Mouse (Mus musculus) MEL (cell line): ENCODE results near the gene Gm20708. TPM values are rescaled to one million over a fixed set of nuclear protein-coding genes. Genes with fewer than 3 reads are reported as not detected.

Source experiments
- DNase-seq: peaks from one replicate; pipeline ENCODE4 v3.0.0; 2011; ENCODE audit warnings: low read depth, low spot score
- H3K27ac ChIP-seq: 2 replicates; pipeline ENCODE4 v1.5.1; 2012; ENCODE audit warnings: low read depth, mild to moderate bottlenecking, control low read depth, low read length, moderate library complexity; ENCODE audit not compliant: control insufficient read depth
- H3K27me3 ChIP-seq, 2 experiments: fragments of 150-350 bp in 1 of 2; sonication (generic) in 1 of 2; 2 replicates each; pipeline ENCODE4 v1.6.1; 2012; ENCODE audit warnings: low read length in 2 of 2, mild to moderate bottlenecking in 2 of 2, improper control_type of control experiment in 1 of 2, moderate library complexity in 1 of 2; ENCODE audit not compliant: insufficient read depth in 2 of 2, control insufficient read depth in 1 of 2
- H3K36me3 ChIP-seq, 2 experiments: 2 replicates each; pipeline ENCODE4 v1.6.1; 2012 to 2014; ENCODE audit warnings: low read length in 2 of 2, improper control_type of control experiment in 1 of 2, inconsistent platforms in 1 of 2, mild to moderate bottlenecking in 1 of 2; ENCODE audit not compliant: insufficient read depth in 2 of 2, control insufficient read depth in 1 of 2
- H3K4me1 ChIP-seq, 2 experiments: fragments of 150-350 bp in 1 of 2; sonication (generic) in 1 of 2; 2 replicates each; pipeline ENCODE4 v1.6.1; 2012; ENCODE audit warnings: low read length in 2 of 2, improper control_type of control experiment in 1 of 2, mild to moderate bottlenecking in 1 of 2; ENCODE audit not compliant: insufficient read depth in 2 of 2, control insufficient read depth in 1 of 2
- H3K4me3 ChIP-seq, 2 experiments: fragments of 150-350 bp in 1 of 2; sonication (generic) in 1 of 2; 2 replicates each; pipeline ENCODE4 v1.5.1; 2012; ENCODE audit warnings: low read depth in 2 of 2, low read length in 2 of 2, mild to moderate bottlenecking in 2 of 2, moderate library complexity in 2 of 2, control low read depth in 1 of 2, improper control_type of control experiment in 1 of 2; ENCODE audit not compliant: control insufficient read depth in 1 of 2, insufficient read depth in 1 of 2
- H3K79me2 ChIP-seq: 2 replicates; pipeline ENCODE4 v1.6.1; 2012; ENCODE audit warnings: mild to moderate bottlenecking, low read length, moderate library complexity; ENCODE audit not compliant: control insufficient read depth, poor library complexity, insufficient read depth
- H3K9ac ChIP-seq: 2 replicates; pipeline ENCODE4 v1.6.1; 2012; ENCODE audit warnings: low read depth, mild to moderate bottlenecking, control low read depth, low read length, moderate library complexity; ENCODE audit not compliant: control insufficient read depth, poor library complexity, severe bottlenecking
- H3K9me3 ChIP-seq: fragments of 150-350 bp; sonication (generic); replicated peaks from 2 replicates; pipeline ENCODE4 v1.6.1; 2012; ENCODE audit warnings: mild to moderate bottlenecking, low read length, improper control_type of control experiment, moderate library complexity; ENCODE audit not compliant: insufficient read depth
- BHLHE40 ChIP-seq: IDR thresholded peaks from 2 replicates; pipeline ENCODE4 v1.6.1; 2012; ENCODE audit warnings: low read depth, mild to moderate bottlenecking, inconsistent platforms, low read length, improper control_type of control experiment, borderline replicate concordance
- CHD1 ChIP-seq: IDR thresholded peaks from 2 replicates; pipeline ENCODE4 v1.6.1; 2012; ENCODE audit warnings: low read depth, mild to moderate bottlenecking, inconsistent platforms, low read length, improper control_type of control experiment
- E2F4 ChIP-seq: IDR thresholded peaks from 2 replicates; pipeline ENCODE4 v1.6.1; 2011; ENCODE audit warnings: low read depth, low read length, improper control_type of control experiment, borderline replicate concordance
- ETS1 ChIP-seq: IDR thresholded peaks from 2 replicates; pipeline ENCODE4 v1.6.1; 2012; ENCODE audit warnings: low read depth, mild to moderate bottlenecking, inconsistent platforms, low read length, improper control_type of control experiment, moderate library complexity
- GABPA ChIP-seq: IDR thresholded peaks from 2 replicates; pipeline ENCODE4 v1.6.1; 2012; ENCODE audit warnings: low read depth, mild to moderate bottlenecking, inconsistent platforms, low read length, improper control_type of control experiment, moderate library complexity
- HCFC1 ChIP-seq: IDR thresholded peaks from 2 replicates; pipeline ENCODE4 v1.6.1; 2012; ENCODE audit warnings: low read depth, mild to moderate bottlenecking, inconsistent platforms, low read length, improper control_type of control experiment, moderate library complexity
- MAZ ChIP-seq: IDR thresholded peaks from 2 replicates; pipeline ENCODE4 v1.6.1; 2012; ENCODE audit warnings: low read depth, mild to moderate bottlenecking, inconsistent platforms, low read length, improper control_type of control experiment
- MXI1 ChIP-seq: IDR thresholded peaks from 2 replicates; pipeline ENCODE4 v1.6.1; 2011; ENCODE audit warnings: mild to moderate bottlenecking, low read depth, low read length, improper control_type of control experiment
- NRF1 ChIP-seq: IDR thresholded peaks from 2 replicates; pipeline ENCODE4 v1.6.1; 2014; ENCODE audit warnings: low read depth, mild to moderate bottlenecking, inconsistent platforms, low read length, improper control_type of control experiment, moderate library complexity; ENCODE audit not compliant: poor library complexity, insufficient read depth, severe bottlenecking
- POLR2AphosphoS5 ChIP-seq: IDR thresholded peaks from 2 replicates; pipeline ENCODE4 v1.6.1; 2012; ENCODE audit warnings: low read depth, borderline replicate concordance, mild to moderate bottlenecking, inconsistent platforms, low read length, moderate library complexity, mixed read lengths
- SMC3 ChIP-seq: IDR thresholded peaks from 2 replicates; pipeline ENCODE4 v1.6.1; 2011; ENCODE audit warnings: low read depth, low read length, improper control_type of control experiment
- TAL1 ChIP-seq: IDR thresholded peaks from 2 replicates; pipeline ENCODE4 v1.6.1; 2012; ENCODE audit warnings: mild to moderate bottlenecking, inconsistent platforms, low read length, moderate library complexity, mixed read lengths
- TBP ChIP-seq: IDR thresholded peaks from 2 replicates; pipeline ENCODE4 v1.8.0; 2011; ENCODE audit warnings: low read depth, low read length, improper control_type of control experiment
- UBTF ChIP-seq: IDR thresholded peaks from 2 replicates; pipeline ENCODE4 v1.6.1; 2012; ENCODE audit warnings: low read depth, mild to moderate bottlenecking, inconsistent platforms, low read length, improper control_type of control experiment, moderate library complexity, borderline replicate concordance; ENCODE audit not compliant: insufficient read depth
- USF1 ChIP-seq: IDR thresholded peaks from 2 replicates; pipeline ENCODE4 v1.6.1; 2014; ENCODE audit warnings: low read depth, mild to moderate bottlenecking, inconsistent platforms, low read length, improper control_type of control experiment, moderate library complexity
- USF2 ChIP-seq, 2 experiments: IDR thresholded peaks; 2 replicates each; pipeline ENCODE4 v1.6.1; 2011 to 2012; ENCODE audit warnings: improper control_type of control experiment in 2 of 2, low read length in 2 of 2, borderline replicate concordance in 1 of 2, inconsistent platforms in 1 of 2, low read depth in 1 of 2, mild to moderate bottlenecking in 1 of 2; ENCODE audit not compliant: insufficient read depth in 1 of 2
- ZNF384 ChIP-seq: IDR thresholded peaks from 2 replicates; pipeline ENCODE4 v1.6.1; 2012; ENCODE audit warnings: low read depth, mild to moderate bottlenecking, inconsistent platforms, low read length, improper control_type of control experiment
- polyA plus RNA-seq, 2 experiments: library from polyadenylated mRNA; stranded (reverse) in 1 of 2; unstranded in 1 of 2; fragments of >175 nt in 1 of 2; fragments of >200 nt in 1 of 2; gene quantifications; 2 replicates each; pipeline versions ENCODE4 v1.2.1 to v1.2.4; 2012; ENCODE audit warnings: low replicate concordance in 2 of 2, low read depth in 1 of 2; ENCODE audit not compliant: insufficient read length in 2 of 2, insufficient read depth in 1 of 2, missing spikeins in 1 of 2
- total RNA-seq: library from RNA; depleted of rRNA; stranded (reverse); fragments of 300-350 nt; gene quantifications from 2 replicates; pipeline ENCODE4 v1.2.3, GENCODE M21; 2012

Gene Gm20708
- total and polyA plus RNA-seq, 3 experiments, result 0.70 to 0.85 TPM; not detected in 1

DNA sequence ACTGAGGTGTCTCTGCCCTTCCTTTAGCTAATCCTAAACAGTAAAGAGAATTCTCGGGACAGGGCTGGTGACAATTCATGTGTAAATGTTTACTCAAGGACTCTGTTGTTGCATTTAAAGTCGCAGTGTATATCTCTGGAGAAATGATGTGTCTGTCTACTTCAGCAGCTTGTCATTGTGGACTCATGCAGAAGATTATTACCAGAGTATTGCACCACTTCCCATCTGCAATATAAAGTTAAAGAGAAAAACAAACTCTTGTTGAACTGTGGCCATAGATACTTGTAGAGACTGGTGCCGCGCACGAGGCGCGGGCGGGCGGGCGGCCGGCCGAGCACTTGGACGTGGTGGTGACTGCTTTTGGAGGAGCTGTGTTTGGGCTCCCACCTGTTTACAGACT, 47.7 kb upstream of the Gm20708 start:
- Histone ChIP-seq H3K4me3 (no peak overlapping the region), H3K36me3 (no peaks in the 10 kb centered on the region; a peak in 1 of 4 replicates)
- TF ChIP-seq SMC3, result no peak
- no peak for TF ChIP-seq MXI1
- no peak for TF ChIP-seq HCFC1

DNA sequence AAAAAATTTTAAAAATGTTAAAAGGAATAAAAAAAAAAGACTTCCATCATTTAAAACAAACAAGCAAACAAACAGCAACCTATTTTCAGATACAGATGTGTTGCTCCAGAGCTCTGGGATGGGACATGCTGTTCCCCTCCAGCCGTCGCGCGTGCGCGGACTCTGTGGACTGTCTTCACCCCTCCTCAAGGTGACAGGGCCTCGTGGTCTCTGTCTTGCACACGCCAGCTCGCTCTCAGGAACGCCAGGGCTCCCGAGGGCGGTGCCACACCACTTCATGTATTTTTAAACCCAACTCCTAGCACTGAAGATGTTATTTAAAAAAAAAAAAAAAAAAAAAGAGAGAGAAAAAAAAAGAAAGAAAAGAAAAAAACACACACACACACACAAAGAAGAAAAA, 47.2 kb upstream of the Gm20708 start:
- H3K27me3 ChIP-seq, result no peaks in the 10 kb centered on the region
- H3K79me2 ChIP-seq, result no peaks in the 10 kb centered on the region
- H3K9me3 ChIP-seq, result no peaks in the 10 kb centered on the region
- TF ChIP-seq TBP, result no peak
- no peak for TF ChIP-seq NRF1
- no peak for TF ChIP-seq E2F4
- no peak for TF ChIP-seq MAZ
- TF ChIP-seq ETS1, result no peak
- TF ChIP-seq CHD1, result no peak
- TF ChIP-seq ZNF384, result no peak; the same call in 1 of the 2 replicates
- no peak for TF ChIP-seq UBTF
- TF ChIP-seq TAL1, result no peak
- TF ChIP-seq BHLHE40, result no peak
- TF ChIP-seq SMC3, result no peak
- no peak for TF ChIP-seq GABPA
- no peak for TF ChIP-seq POLR2AphosphoS5
- TF ChIP-seq, all 39 proteins: peak for 0
- Histone ChIP-seq H3K4me3 (no peak overlapping the region), H3K4me1 (no peaks in the 10 kb centered on the region), H3K36me3 (no peaks in the 10 kb centered on the region), H3K27ac (no peak overlapping the region), H3K9ac (no peak overlapping the region)
- DNase-seq, result no peak

More for the DNA sequence above, 47.7 kb upstream of the Gm20708 start:
- Histone ChIP-seq H3K79me2 (no peaks in the 10 kb centered on the region), H3K9ac (no peak overlapping the region), H3K4me1 (no peaks in the 10 kb centered on the region), H3K9me3 (no peaks in the 10 kb centered on the region), H3K27me3 (no peaks in the 10 kb centered on the region), H3K27ac (no peak overlapping the region)
- no peak for DNase-seq

DNA sequence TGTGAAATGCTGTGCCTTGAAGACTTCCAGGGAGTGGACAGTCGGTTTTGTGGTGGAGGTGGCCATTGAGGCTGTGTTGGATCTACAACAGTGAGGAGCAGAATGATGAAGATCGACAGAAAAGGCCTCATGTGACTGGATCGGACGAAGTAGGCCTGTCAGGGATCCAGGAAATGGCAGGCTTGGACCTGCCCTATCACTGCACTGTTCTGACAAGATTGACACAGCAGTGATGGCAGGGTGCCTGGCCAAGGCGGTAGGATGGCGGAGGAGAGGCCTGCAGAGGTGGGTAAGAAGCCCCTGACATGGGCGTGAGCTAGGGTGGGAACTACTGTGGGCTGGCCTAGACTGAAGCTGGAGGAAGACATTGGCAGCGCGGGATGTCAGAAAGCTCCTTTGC, 45.1 kb upstream of the Gm20708 start:
- Histone ChIP-seq H3K4me1 (no peaks in the 10 kb centered on the region), H3K79me2 (no peaks in the 10 kb centered on the region), H3K9me3 (no peaks in the 10 kb centered on the region), H3K4me3 (no peak overlapping the region), H3K36me3 (no peaks in the 10 kb centered on the region), H3K27ac (no peak overlapping the region), H3K27me3 (no peaks in the 10 kb centered on the region), H3K9ac (no peak overlapping the region)
- DNase-seq, result no peak
- TF ChIP-seq USF2 (IDR thresholded peaks at IDR 0.05; ENCODE audit: borderline replicate concordance in 1 of 2, insufficient read depth in 1 of 2, low read depth in 1 of 2, low read length in 2 of 2), result no peak
- no peak for TF ChIP-seq USF1
- TF ChIP-seq POLR2AphosphoS5, result peak; percentile 51; the same call in 1 of the 2 replicates
- no peak for TF ChIP-seq TBP
- TF ChIP-seq SMC3, result no peak
